Mouse (Mus musculus) monocyte, adult 59 days (primary cell): Measurements from ENCODE around the gene Reep3. TPM values are rescaled to one million over a fixed set of nuclear protein-coding genes. Genes with fewer than 3 reads are reported as not detected.

ENCODE experiments used
- total RNA-seq, 2 experiments: library from RNA; stranded (reverse); gene quantifications; one replicate each; pipeline ENCODE4 v1.2.4; 2023

The Reep3 gene
- 10 to 100 TPM; 65.4 to 71.1 TPM for total RNA-seq

GRCm38 (mm10) chr10:67096621-67097436, at the start of gene Reep3:
Gene Reep3, minus strand, starts transcription at chr10:67096945.

DNA sequence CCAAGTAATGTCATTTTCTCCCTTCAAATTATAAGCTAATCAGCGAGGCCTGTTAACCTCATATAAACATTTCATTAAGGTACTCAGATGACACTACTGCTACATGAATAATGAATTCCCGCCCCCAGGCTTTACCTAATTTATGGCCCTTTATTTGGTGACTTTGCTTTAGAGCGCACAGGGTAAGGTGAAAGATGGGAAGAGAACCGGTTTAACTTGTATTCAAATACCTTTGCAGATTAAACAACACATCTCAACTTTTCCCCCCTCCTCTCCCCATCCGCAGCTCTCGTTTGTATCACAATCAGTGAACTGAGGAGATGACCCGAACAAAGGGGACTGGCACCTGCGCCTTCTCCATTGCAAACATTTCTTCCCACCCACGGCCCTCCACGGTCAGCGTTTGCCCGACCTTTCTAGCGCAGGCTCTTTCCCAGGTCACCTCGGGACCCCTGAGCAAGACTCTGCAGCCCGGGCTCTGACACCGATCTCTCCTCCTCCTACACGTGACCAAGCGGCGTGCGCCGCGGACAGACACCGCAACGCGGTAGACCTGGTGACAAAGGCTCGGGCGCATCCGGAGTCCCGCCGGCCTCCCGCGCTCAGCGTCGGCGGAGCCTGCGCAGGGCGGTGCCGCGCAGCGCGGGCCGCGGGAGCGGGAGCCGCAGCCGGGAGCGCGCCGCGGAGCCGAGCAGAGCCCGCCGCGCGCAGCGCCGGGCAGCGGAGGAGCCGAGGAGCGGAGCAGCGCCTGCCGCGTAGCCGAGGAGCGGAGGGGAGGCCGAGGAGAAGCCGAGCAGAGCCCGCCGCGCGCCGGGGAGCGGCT, 736 bp downstream of the Reep3 start, which contains the start of gene Jmjd1c:
Gene Jmjd1c, plus strand, starts transcription at position 328 of the 823 bp plus-strand sequence.

Other genes with a start within 250 kb of the Reep3 start
- gene Jmjd1c, start 820 bp downstream of the Reep3 start, total RNA-seq, result 100 to 1,000 TPM; 195 to 212 TPM
- 10 to 100 TPM; 19.8 to 21.3 TPM for gene Nrbf2, start 188.4 kb upstream of the Reep3 start, total RNA-seq